Mouse (Mus musculus): ENCODE results near the gene Bptf. TPM values are rescaled to one million over a fixed set of nuclear protein-coding genes. Genes with fewer than 3 reads are reported as not detected.
"Not testable (repeated sequence)": the region's sequence is repeated elsewhere in the genome, so short reads cannot be mapped to it uniquely, and the experiment has no call there.

Gene Bptf
- polyA plus RNA-seq, 1 experiment from 2014 or later: 44.8 TPM

DNA sequence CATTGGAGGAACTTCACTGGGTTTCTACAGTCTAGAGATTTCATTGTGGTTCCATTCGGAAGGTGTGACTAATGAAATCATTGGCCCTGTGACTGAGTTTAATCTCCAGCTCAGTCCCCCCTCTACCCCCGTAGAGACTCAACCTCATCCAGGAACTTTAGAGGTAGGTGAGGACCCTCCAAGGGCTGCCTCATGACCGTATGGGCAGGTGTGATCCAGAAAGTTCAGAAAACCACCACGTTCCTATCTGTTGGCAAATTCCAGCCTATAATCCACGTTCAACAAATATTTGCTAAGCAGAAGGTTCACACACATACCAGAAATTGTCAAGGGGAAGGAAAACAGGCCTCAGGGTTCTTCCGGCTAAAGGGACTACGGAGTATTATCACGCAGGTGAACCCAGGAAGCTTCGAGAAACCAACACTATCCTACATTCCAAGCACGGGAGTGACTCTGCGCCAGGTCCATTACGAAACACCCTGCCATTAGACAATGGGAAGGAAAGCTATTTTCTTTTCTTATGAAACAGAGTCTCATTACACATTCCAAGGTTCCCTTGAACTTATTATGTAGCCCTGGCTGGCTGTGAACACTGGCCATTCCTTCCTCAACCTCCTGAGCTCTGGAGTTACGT is 109.8 kb downstream of the Bptf start:
- no peaks in the 10 kb centered on the region for H3K36me3 ChIP-seq (ENCODE audit: control insufficient read depth, insufficient read depth, low read length)
- ATAC-seq (ENCODE audit: low read depth): no peak
- H3K27me3 ChIP-seq (ENCODE audit: control insufficient read depth, insufficient read depth, low read length): no peaks in the 10 kb centered on the region
- peaks cover 5% of the 10 kb centered on the region; the same call in 1 of the 2 replicates for H3K4me1 ChIP-seq (ENCODE audit: control insufficient read depth, insufficient read depth, low read length)
- H3K4me2 ChIP-seq (ENCODE audit: low read depth, low read length): no peak overlapping the region
- H3K4me3 ChIP-seq (ENCODE audit: low read depth, low read length): no peak overlapping the region
- H3K9me3 ChIP-seq (ENCODE audit: control insufficient read depth, low read length): no peaks in the 10 kb centered on the region
- no peak overlapping the region for H3K27ac ChIP-seq (ENCODE audit: low read depth, low read length)
- H3K9ac ChIP-seq (replicated peaks; ENCODE audit: low read depth, low read length): no peak overlapping the region
- 93% methylated on average over 13 of the region's 13 CpGs for WGBS

DNA sequence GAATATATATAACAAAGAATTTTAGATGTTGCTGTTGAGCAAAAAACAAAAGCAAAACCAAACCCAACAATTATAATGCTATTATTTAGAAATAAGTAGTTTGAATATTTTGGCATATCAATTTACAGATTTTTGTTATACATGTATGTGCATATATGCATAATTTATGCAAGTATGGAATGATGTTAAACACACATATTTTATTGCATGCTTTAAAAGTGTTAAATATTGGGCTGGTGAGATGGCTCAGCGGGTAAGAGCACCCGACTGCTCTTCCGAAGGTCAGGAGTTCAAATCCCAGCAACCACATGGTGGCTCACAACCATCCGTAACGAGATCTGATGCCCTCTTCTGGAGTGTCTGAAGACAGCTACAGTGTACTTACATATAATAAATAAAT is 112.2 kb downstream of the Bptf start:
- ATAC-seq (ENCODE audit: low read depth); H3K4me3 ChIP-seq (ENCODE audit: low read depth, low read length); H3K36me3 ChIP-seq (ENCODE audit: control insufficient read depth, insufficient read depth, low read length); H3K27ac ChIP-seq (ENCODE audit: low read depth, low read length); H3K9me3 ChIP-seq (ENCODE audit: control insufficient read depth, low read length); H3K9ac ChIP-seq (replicated peaks; ENCODE audit: low read depth, low read length); H3K4me1 ChIP-seq (ENCODE audit: control insufficient read depth, insufficient read depth, low read length); H3K4me2 ChIP-seq (ENCODE audit: low read depth, low read length); H3K27me3 ChIP-seq (ENCODE audit: control insufficient read depth, insufficient read depth, low read length): not testable (repeated sequence)
- 91% methylated on average over 3 of the region's 5 CpGs for WGBS

DNA sequence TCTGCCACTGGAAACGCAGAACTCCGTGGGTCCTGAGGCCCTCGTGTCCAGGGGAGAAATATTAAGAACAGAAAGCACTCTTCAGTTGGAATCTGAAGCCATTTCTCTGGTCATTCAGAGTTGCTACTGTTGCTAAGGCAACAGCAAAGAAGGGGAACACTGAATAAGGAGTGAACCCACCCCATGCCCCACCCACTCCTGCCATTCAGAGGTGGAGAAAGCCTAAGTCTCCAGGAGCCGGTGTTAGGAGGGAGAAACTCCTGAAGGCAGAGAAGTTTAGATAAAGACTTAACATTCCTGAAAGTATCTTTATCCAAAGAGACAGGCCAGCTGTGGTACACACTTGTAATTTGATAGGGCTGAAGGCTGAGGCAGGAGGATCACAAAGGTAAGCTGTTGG is 112.6 kb downstream of the Bptf start:
- H3K36me3 ChIP-seq (ENCODE audit: control insufficient read depth, insufficient read depth, low read length): no peaks in the 10 kb centered on the region
- WGBS: 45% methylated on average over 4 of the region's 4 CpGs
- H3K9me3 ChIP-seq (ENCODE audit: control insufficient read depth, low read length): no peaks in the 10 kb centered on the region
- no peak overlapping the region for H3K4me2 ChIP-seq (ENCODE audit: low read depth, low read length)
- no peak overlapping the region for H3K4me3 ChIP-seq (ENCODE audit: low read depth, low read length)
- no peak overlapping the region for H3K9ac ChIP-seq (replicated peaks; ENCODE audit: low read depth, low read length)
- H3K4me1 ChIP-seq (ENCODE audit: control insufficient read depth, insufficient read depth, low read length): no peaks in the 10 kb centered on the region
- no peak overlapping the region for H3K27ac ChIP-seq (ENCODE audit: low read depth, low read length)
- H3K27me3 ChIP-seq (ENCODE audit: control insufficient read depth, insufficient read depth, low read length): no peaks in the 10 kb centered on the region
- ATAC-seq (ENCODE audit: low read depth): no peak

DNA sequence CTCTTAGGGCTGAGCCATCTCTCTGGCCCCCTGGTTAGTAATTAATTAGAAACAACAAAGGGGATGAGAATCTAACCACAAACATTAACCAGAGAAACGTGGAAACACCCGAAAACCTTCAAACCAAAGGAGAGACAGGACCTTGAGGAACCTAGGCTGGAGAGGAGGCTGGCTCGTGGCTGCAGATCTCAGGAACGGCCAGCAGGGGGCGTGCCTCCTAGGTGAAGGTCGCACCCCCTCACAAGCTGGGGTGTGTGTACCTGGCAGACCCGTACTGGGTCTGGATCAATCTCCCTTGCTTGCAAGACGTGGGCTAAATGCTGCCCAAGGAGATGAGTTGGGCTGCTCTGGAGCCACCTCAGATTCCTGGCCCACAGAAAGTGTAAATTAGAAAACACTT is 113.3 kb downstream of the Bptf start:
- Histone ChIP-seq H3K9me3 (ENCODE audit: control insufficient read depth, low read length) (no peaks in the 10 kb centered on the region), H3K9ac (replicated peaks; ENCODE audit: low read depth, low read length) (no peak overlapping the region), H3K4me1 (ENCODE audit: control insufficient read depth, insufficient read depth, low read length) (no peaks in the 10 kb centered on the region), H3K27me3 (ENCODE audit: control insufficient read depth, insufficient read depth, low read length) (no peaks in the 10 kb centered on the region), H3K4me3 (ENCODE audit: low read depth, low read length) (no peak overlapping the region), H3K4me2 (ENCODE audit: low read depth, low read length) (no peak overlapping the region), H3K27ac (ENCODE audit: low read depth, low read length) (no peak overlapping the region), H3K36me3 (ENCODE audit: control insufficient read depth, insufficient read depth, low read length) (no peaks in the 10 kb centered on the region)
- no peak for ATAC-seq (ENCODE audit: low read depth)
- 28% methylated on average over 8 of the region's 8 CpGs for WGBS

DNA sequence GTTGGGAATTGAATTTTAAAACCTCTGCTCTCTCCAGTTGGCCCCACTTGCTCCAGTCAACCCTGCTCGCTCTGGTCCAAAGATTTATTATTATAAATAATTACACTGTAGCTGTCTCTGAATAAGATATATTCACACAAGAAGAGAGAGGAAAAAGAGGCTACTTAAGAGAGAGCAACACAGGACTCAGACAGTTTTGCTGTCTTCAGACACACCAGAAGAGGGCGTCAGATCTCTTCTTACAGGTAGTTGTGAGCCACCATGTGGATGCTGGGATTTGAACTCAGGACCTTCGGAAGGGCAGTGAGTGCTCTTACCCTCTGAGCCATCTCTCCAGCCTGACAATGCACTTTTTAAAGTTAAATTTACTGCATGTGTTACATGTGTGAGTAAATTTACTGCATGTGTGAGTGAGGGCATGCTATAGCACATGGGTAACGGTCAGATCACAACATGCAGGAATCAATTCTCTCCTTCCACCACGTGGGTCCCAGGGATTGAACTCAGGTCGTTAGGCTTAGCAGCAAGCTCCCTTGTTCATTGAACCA is 114.5 kb downstream of the Bptf start:
- Histone ChIP-seq H3K27me3 (ENCODE audit: control insufficient read depth, insufficient read depth, low read length) (no peaks in the 10 kb centered on the region), H3K9me3 (ENCODE audit: control insufficient read depth, low read length) (no peaks in the 10 kb centered on the region), H3K4me2 (ENCODE audit: low read depth, low read length) (no peak overlapping the region), H3K4me3 (ENCODE audit: low read depth, low read length) (no peak overlapping the region), H3K27ac (ENCODE audit: low read depth, low read length) (no peak overlapping the region), H3K36me3 (ENCODE audit: control insufficient read depth, insufficient read depth, low read length) (no peaks in the 10 kb centered on the region), H3K4me1 (ENCODE audit: control insufficient read depth, insufficient read depth, low read length) (no peaks in the 10 kb centered on the region), H3K9ac (replicated peaks; ENCODE audit: low read depth, low read length) (no peak overlapping the region)
- ATAC-seq (ENCODE audit: low read depth): no peak
- WGBS: 52% methylated on average over 6 of the region's 6 CpGs

DNA sequence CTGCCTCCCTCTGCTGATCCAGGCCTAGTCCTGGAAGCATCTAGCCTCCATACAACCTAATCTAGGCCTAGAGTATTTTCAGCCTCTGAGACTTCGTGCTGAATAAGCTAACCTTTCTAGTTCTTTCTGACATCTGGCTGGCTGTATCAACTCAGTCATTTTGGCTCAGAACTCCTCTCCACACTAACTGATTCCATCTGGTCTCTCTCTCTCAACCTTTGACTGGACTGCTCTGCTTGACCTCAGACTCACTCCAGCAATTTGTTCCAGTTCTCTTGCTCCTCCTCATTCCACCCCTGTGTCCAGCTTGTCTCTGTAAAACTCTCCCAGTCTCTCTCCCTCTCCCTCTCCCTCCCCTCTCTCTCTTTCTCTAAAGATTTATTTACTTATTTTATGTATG is 115.0 kb downstream of the Bptf start:
- 73% methylated on average over 1 of the region's 1 CpGs for WGBS
- no peak overlapping the region for H3K9ac ChIP-seq (replicated peaks; ENCODE audit: low read depth, low read length)

DNA sequence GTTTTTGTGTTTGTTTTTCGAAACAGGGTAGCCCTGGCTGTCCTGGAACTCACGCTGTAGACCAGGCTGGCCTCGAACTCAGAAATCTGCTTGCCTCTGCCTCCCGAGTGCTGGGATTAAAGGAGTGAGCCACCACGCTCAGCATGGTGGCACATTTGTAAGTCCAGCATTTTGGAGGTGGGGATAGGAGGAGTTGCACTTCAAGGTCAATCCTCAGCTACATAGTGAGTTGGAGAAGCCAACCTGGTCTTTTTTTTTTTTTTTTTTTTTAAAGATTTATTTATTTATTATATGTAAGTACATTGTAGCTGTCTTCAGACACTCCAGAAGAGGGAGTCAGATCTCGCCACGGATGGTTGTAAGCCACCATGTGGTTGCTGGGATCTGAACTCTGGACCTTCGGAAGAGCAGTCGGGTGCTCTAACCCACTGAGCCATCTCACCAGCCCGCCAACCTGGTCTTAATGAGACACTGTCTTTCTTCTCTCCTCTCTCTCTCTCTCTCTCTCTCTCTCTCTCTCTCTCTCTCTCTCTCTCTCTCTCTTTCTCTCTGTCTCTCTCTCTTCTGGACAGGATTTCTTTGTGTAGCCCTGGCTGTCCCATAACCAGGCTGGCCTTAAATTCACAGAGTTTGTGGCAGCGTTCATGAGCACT is 116.3 kb downstream of the Bptf start:
- H3K9ac ChIP-seq (replicated peaks; ENCODE audit: low read depth, low read length); H3K9me3 ChIP-seq (ENCODE audit: control insufficient read depth, low read length); H3K27me3 ChIP-seq (ENCODE audit: control insufficient read depth, insufficient read depth, low read length); H3K4me3 ChIP-seq (ENCODE audit: low read depth, low read length); H3K4me2 ChIP-seq (ENCODE audit: low read depth, low read length); ATAC-seq (ENCODE audit: low read depth); H3K27ac ChIP-seq (ENCODE audit: low read depth, low read length); H3K4me1 ChIP-seq (ENCODE audit: control insufficient read depth, insufficient read depth, low read length); H3K36me3 ChIP-seq (ENCODE audit: control insufficient read depth, insufficient read depth, low read length): not testable (repeated sequence)
- WGBS: 75% methylated on average over 11 of the region's 11 CpGs

More for the DNA sequence above, 115.0 kb downstream of the Bptf start:
- 0 out of 2 replicates have a peak, but pooled peaks cover 2% of the 10 kb centered on the region for H3K4me1 ChIP-seq (ENCODE audit: control insufficient read depth, insufficient read depth, low read length)
- H3K27me3 ChIP-seq (ENCODE audit: control insufficient read depth, insufficient read depth, low read length): no peaks in the 10 kb centered on the region
- no peak overlapping the region for H3K4me2 ChIP-seq (ENCODE audit: low read depth, low read length)
- no peaks in the 10 kb centered on the region for H3K9me3 ChIP-seq (ENCODE audit: control insufficient read depth, low read length)
- ATAC-seq (ENCODE audit: low read depth): no peak
- H3K27ac ChIP-seq (ENCODE audit: low read depth, low read length): no peak overlapping the region
- no peak overlapping the region for H3K4me3 ChIP-seq (ENCODE audit: low read depth, low read length)
- no peaks in the 10 kb centered on the region for H3K36me3 ChIP-seq (ENCODE audit: control insufficient read depth, insufficient read depth, low read length)

DNA sequence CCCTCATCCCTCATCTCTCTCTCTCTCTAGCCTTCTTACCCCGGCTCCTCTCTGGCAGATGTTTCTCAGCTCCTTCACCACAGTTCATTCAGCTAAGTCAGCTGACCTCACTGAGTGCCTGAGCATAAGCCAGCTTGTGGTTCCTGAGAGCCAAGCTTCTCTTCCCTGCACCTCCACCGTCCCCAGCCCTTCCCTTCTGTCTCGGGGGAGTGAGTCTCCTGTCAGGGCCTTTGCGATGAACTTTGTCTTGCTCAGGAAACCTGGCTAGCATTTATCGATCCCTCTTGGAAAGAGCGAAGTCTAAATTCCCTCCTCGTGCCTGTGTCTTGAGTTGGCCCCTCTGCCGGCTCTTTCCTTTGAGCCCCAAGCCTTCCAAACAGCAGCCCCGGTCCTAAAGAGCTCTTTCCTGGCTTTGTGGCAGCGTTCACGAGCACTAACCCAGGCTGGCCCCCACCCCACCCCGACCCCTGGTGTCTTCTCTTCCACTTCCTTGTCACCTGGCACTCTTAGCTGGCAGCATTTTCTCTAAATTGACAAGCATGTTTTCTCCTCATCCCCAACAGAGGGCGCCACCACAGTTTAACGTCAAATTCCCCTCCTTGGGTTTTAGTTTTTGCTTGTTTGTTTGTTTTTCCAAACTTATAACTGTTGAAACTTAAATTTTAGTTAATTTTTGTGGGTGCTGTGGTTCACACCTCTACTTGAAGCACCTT is 117.2 kb downstream of the Bptf start:
- H3K36me3 ChIP-seq (ENCODE audit: control insufficient read depth, insufficient read depth, low read length): no peaks in the 10 kb centered on the region
- H3K27me3 ChIP-seq (ENCODE audit: control insufficient read depth, insufficient read depth, low read length): no peaks in the 10 kb centered on the region
- H3K9ac ChIP-seq (replicated peaks; ENCODE audit: low read depth, low read length): no peak overlapping the region
- H3K4me2 ChIP-seq (ENCODE audit: low read depth, low read length): no peak overlapping the region
- 0 out of 2 replicates have a peak, but pooled peaks cover 9% of the 10 kb centered on the region for H3K4me1 ChIP-seq (ENCODE audit: control insufficient read depth, insufficient read depth, low read length)
- no peak overlapping the region for H3K4me3 ChIP-seq (ENCODE audit: low read depth, low read length)
- ATAC-seq (ENCODE audit: low read depth): no peak
- H3K27ac ChIP-seq (ENCODE audit: low read depth, low read length): no peak overlapping the region
- H3K9me3 ChIP-seq (ENCODE audit: control insufficient read depth, low read length): no peaks in the 10 kb centered on the region
- 48% methylated on average over 14 of the region's 14 CpGs for WGBS

All from neural tube, embryonic 14.5 days (tissue).